Mouse (Mus musculus): ENCODE results near the gene Taar7a. TPM values are rescaled to one million over a fixed set of nuclear protein-coding genes. Genes with fewer than 3 reads are reported as not detected.

Taar7a gene
- polyA plus RNA-seq, 1 experiment: not detected

DNA sequence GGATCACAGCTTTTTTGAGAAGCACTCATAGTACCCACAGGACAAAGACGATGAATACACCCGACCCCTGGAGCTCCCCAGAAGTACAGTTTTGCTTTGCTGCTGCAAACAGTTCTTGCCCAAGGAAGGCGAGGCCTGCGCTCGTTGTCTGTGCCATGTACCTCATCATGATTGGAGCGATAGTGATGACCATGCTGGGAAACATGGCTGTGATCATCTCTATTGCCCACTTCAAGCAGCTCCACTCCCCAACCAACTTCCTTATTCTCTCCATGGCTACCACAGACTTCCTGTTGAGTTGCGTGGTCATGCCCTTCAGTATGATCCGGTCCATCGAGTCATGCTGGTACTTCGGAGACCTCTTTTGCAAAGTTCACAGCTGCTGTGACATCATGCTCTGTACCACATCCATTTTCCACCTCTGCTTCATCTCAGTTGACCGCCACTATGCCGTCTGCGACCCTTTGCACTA is 32.8 kb downstream of the Taar7a start, which contains the start of gene Taar4:
Gene Taar4 (plus strand): TSS at position 51 of the 472 bp plus-strand sequence.
- no peaks in the 10 kb centered on the region for H3K79me3 ChIP-seq (ENCODE audit: low read depth)
- H3K36me3 ChIP-seq (ENCODE audit: control insufficient read depth, insufficient read depth): no peaks in the 10 kb centered on the region
- TF ChIP-seq FOSL1 (IDR thresholded peaks at IDR 0.05; ENCODE audit: insufficient read depth, low read length, poor library complexity, severe bottlenecking) (no peak), MYOG (IDR thresholded peaks at IDR 0.05; ENCODE audit: control insufficient read depth, extremely low read depth, insufficient read length) (no peak), MAX (IDR thresholded peaks at IDR 0.05) (no peak), CTCF (IDR thresholded peaks at IDR 0.05; ENCODE audit: control insufficient read depth, insufficient read depth, insufficient read length) (no peak), CEBPB (IDR thresholded peaks at IDR 0.05; ENCODE audit: low read depth) (no peak), USF1 (IDR thresholded peaks at IDR 0.05; ENCODE audit: low read depth) (no peak), MYOD1 (IDR thresholded peaks at IDR 0.05; ENCODE audit: control insufficient read depth, insufficient read length, low read depth) (no peak)
- no peak within 1 kb of the TSS for H3ac ChIP-seq (ENCODE audit: control insufficient read depth, insufficient read length, low read depth)
- no peak within 1 kb of the TSS for H3K4me3 ChIP-seq (ENCODE audit: insufficient read depth, poor library complexity, severe bottlenecking)
- H3K79me2 ChIP-seq (ENCODE audit: control insufficient read depth, insufficient read depth): no peaks in the 10 kb centered on the region
- H3K27me3 ChIP-seq (ENCODE audit: control insufficient read depth, insufficient read depth, insufficient read length): peaks cover 3% of the 10 kb centered on the region

DNA sequence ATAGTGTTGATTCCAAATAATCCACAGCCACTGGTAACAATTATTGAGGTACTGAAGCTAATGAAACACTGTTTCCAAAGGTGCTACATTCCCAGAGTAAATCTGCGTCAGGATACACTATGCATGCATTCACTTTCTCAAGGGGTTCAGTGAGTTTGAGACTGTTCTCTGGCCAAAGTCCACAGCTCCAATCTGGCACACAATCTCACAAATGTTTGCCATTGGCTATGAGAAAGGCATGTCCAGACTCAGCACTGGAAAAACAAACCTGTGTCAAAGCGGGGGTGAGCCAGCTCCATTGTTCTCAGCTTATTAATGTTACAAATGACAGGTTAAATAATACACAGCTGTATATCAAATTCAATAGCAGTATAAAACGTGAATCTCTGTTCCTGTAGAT is 34.2 kb downstream of the Taar7a start:
- no peak for TF ChIP-seq FOSL1 (IDR thresholded peaks at IDR 0.05; ENCODE audit: insufficient read depth, low read length, poor library complexity, severe bottlenecking)
- no peak for TF ChIP-seq MYOG (IDR thresholded peaks at IDR 0.05; ENCODE audit: control insufficient read depth, extremely low read depth, insufficient read length)
- TF ChIP-seq MYOD1 (IDR thresholded peaks at IDR 0.05; ENCODE audit: control insufficient read depth, insufficient read length, low read depth): no peak
- TF ChIP-seq CEBPB (IDR thresholded peaks at IDR 0.05; ENCODE audit: low read depth): no peak
- TF ChIP-seq MAX (IDR thresholded peaks at IDR 0.05): no peak
- TF ChIP-seq USF1 (IDR thresholded peaks at IDR 0.05; ENCODE audit: low read depth): no peak
- TF ChIP-seq CTCF (IDR thresholded peaks at IDR 0.05; ENCODE audit: control insufficient read depth, insufficient read depth, insufficient read length): no peak
- H3K4me3 ChIP-seq (ENCODE audit: insufficient read depth, poor library complexity, severe bottlenecking): no peak overlapping the region
- H3K36me3 ChIP-seq (ENCODE audit: control insufficient read depth, insufficient read depth): no peaks in the 10 kb centered on the region
- H3K79me2 ChIP-seq (ENCODE audit: control insufficient read depth, insufficient read depth): no peaks in the 10 kb centered on the region
- H3K27me3 ChIP-seq (ENCODE audit: control insufficient read depth, insufficient read depth, insufficient read length): peaks cover 10% of the 10 kb centered on the region
- H3K79me3 ChIP-seq (ENCODE audit: low read depth): no peaks in the 10 kb centered on the region
- no peak overlapping the region for H3ac ChIP-seq (ENCODE audit: control insufficient read depth, insufficient read length, low read depth)

DNA sequence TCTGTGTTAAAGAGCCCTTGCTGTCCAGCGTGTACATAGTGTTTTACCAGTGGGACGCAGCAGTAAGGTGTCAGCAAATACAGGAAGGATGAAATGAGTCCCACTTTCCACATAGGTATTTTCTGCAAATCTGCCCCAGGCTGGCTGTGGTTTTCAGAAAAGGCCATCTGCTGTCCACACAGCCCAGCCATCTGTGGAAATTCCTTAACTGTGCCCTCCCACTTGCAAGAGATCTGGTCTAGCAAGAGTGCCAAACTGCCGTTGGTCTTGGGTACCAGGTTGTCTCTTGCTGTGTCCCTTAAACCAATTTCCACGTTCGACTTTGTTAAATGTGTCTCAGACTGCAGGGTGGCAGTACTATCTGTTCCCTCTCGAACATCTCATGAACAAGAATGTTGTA is 41.6 kb downstream of the Taar7a start:
- TF ChIP-seq MYOG (IDR thresholded peaks at IDR 0.05; ENCODE audit: control insufficient read depth, extremely low read depth, insufficient read length): no peak
- TF ChIP-seq CTCF (IDR thresholded peaks at IDR 0.05; ENCODE audit: control insufficient read depth, insufficient read depth, insufficient read length): no peak
- TF ChIP-seq USF1 (IDR thresholded peaks at IDR 0.05; ENCODE audit: low read depth): no peak
- TF ChIP-seq MYOD1 (IDR thresholded peaks at IDR 0.05; ENCODE audit: control insufficient read depth, insufficient read length, low read depth): no peak
- TF ChIP-seq CEBPB (IDR thresholded peaks at IDR 0.05; ENCODE audit: low read depth): no peak
- no peak for TF ChIP-seq MAX (IDR thresholded peaks at IDR 0.05)
- TF ChIP-seq FOSL1 (IDR thresholded peaks at IDR 0.05; ENCODE audit: insufficient read depth, low read length, poor library complexity, severe bottlenecking): no peak
- Histone ChIP-seq H3K36me3 (ENCODE audit: control insufficient read depth, insufficient read depth) (no peaks in the 10 kb centered on the region), H3ac (ENCODE audit: control insufficient read depth, insufficient read length, low read depth) (no peak overlapping the region), H3K4me3 (ENCODE audit: insufficient read depth, poor library complexity, severe bottlenecking) (no peak overlapping the region), H3K79me2 (ENCODE audit: control insufficient read depth, insufficient read depth) (no peaks in the 10 kb centered on the region), H3K79me3 (ENCODE audit: low read depth) (no peaks in the 10 kb centered on the region), H3K27me3 (ENCODE audit: control insufficient read depth, insufficient read depth, insufficient read length) (peaks cover 19% of the 10 kb centered on the region)

DNA sequence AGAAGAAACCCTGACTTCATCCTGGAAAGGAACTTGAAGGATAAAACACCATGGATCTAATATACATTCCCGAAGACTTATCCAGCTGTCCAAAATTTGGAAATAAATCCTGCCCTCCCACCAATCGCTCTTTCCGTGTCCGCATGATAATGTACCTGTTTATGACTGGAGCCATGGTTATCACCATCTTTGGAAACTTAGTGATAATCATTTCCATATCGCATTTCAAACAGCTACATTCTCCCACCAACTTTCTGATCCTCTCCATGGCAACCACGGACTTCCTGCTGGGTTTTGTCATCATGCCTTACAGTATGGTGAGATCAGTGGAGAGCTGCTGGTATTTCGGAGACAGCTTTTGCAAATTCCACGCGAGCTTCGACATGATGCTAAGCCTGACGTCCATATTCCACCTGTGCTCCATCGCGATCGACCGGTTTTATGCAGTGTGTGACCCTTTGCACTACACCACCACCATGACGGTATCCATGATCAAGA is 43.7 kb downstream of the Taar7a start, which contains the start of gene Taar3:
Gene Taar3 (plus strand): TSS at position 51 of the 498 bp plus-strand sequence.
- no peak within 1 kb of the TSS for H3K4me3 ChIP-seq (ENCODE audit: insufficient read depth, poor library complexity, severe bottlenecking)
- TF ChIP-seq MYOG (IDR thresholded peaks at IDR 0.05; ENCODE audit: control insufficient read depth, extremely low read depth, insufficient read length): no peak
- no peak for TF ChIP-seq MYOD1 (IDR thresholded peaks at IDR 0.05; ENCODE audit: control insufficient read depth, insufficient read length, low read depth)
- TF ChIP-seq CEBPB (IDR thresholded peaks at IDR 0.05; ENCODE audit: low read depth): no peak
- no peak for TF ChIP-seq FOSL1 (IDR thresholded peaks at IDR 0.05; ENCODE audit: insufficient read depth, low read length, poor library complexity, severe bottlenecking)
- TF ChIP-seq USF1 (IDR thresholded peaks at IDR 0.05; ENCODE audit: low read depth): no peak
- TF ChIP-seq CTCF (IDR thresholded peaks at IDR 0.05; ENCODE audit: control insufficient read depth, insufficient read depth, insufficient read length): no peak
- no peak for TF ChIP-seq MAX (IDR thresholded peaks at IDR 0.05)
- peaks cover 15% of the 10 kb centered on the region for H3K27me3 ChIP-seq (ENCODE audit: control insufficient read depth, insufficient read depth, insufficient read length)
- no peak within 1 kb of the TSS for H3ac ChIP-seq (ENCODE audit: control insufficient read depth, insufficient read length, low read depth)
- no peaks in the 10 kb centered on the region for H3K36me3 ChIP-seq (ENCODE audit: control insufficient read depth, insufficient read depth)
- H3K79me3 ChIP-seq (ENCODE audit: low read depth): no peaks in the 10 kb centered on the region
- H3K79me2 ChIP-seq (ENCODE audit: control insufficient read depth, insufficient read depth): no peaks in the 10 kb centered on the region

DNA sequence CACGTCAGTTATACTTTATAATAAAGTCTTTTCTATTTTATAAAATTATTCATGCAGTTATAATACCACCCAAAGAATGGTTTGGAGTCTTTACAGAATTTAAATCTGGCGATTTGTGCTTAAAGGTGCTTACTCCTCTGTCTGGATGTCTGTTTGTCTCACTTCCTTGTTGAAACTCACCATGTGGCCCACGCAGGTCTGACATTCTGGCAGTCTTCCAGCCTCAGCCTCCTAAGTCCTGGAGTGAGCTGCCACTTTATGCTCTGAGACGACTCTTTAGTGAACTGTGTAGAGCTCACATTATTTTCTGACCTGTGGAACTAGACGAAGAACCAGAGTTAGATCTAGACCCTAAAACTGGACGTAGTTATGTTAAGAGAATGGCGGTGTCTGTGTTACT is 45.3 kb downstream of the Taar7a start:
- Histone ChIP-seq H3K4me3 (ENCODE audit: insufficient read depth, poor library complexity, severe bottlenecking) (no peak overlapping the region), H3K79me2 (ENCODE audit: control insufficient read depth, insufficient read depth) (no peaks in the 10 kb centered on the region), H3K36me3 (ENCODE audit: control insufficient read depth, insufficient read depth) (no peaks in the 10 kb centered on the region), H3ac (ENCODE audit: control insufficient read depth, insufficient read length, low read depth) (no peak overlapping the region), H3K79me3 (ENCODE audit: low read depth) (no peaks in the 10 kb centered on the region), H3K27me3 (ENCODE audit: control insufficient read depth, insufficient read depth, insufficient read length) (peaks cover 8% of the 10 kb centered on the region)
- TF ChIP-seq CTCF (IDR thresholded peaks at IDR 0.05; ENCODE audit: control insufficient read depth, insufficient read depth, insufficient read length) (no peak), MAX (IDR thresholded peaks at IDR 0.05) (no peak), FOSL1 (IDR thresholded peaks at IDR 0.05; ENCODE audit: insufficient read depth, low read length, poor library complexity, severe bottlenecking) (no peak), MYOG (IDR thresholded peaks at IDR 0.05; ENCODE audit: control insufficient read depth, extremely low read depth, insufficient read length) (no peak), USF1 (IDR thresholded peaks at IDR 0.05; ENCODE audit: low read depth) (no peak), CEBPB (IDR thresholded peaks at IDR 0.05; ENCODE audit: low read depth) (no peak), MYOD1 (IDR thresholded peaks at IDR 0.05; ENCODE audit: control insufficient read depth, insufficient read length, low read depth) (no peak)
